Mouse (Mus musculus) myocyte (in vitro differentiated cells): Measurements from ENCODE around the gene Sh3kbp1.

ENCODE experiments used
- MAX ChIP-seq: IDR thresholded peaks from one replicate; pipeline ENCODE4 v1.6.1; 2011; ENCODE audit warnings: low read depth, mild to moderate bottlenecking, control low read depth
- MYOG ChIP-seq, 3 experiments: IDR thresholded peaks; one replicate each; pipeline ENCODE4 v1.6.1; 2011; ENCODE audit warnings: control low read depth in 2 of 3, low read depth in 2 of 3, mild to moderate bottlenecking in 2 of 3; ENCODE audit not compliant: insufficient read length in 2 of 3, control insufficient read depth in 1 of 3, insufficient read depth in 1 of 3
- POLR2A ChIP-seq: IDR thresholded peaks from one replicate; pipeline ENCODE4 v1.6.1; 2011; ENCODE audit warnings: low read depth, mild to moderate bottlenecking, control low read depth, moderate library complexity; ENCODE audit not compliant: insufficient read length
- USF1 ChIP-seq: IDR thresholded peaks from one replicate; pipeline ENCODE4 v1.6.1; 2011; ENCODE audit warnings: low read depth, mild to moderate bottlenecking, control low read depth, moderate library complexity

- TF ChIP-seq MAX = no peak
- TF ChIP-seq MYOG (IDR thresholded peaks at IDR 0.05; ENCODE audit: control insufficient read depth in 1 of 3, insufficient read depth in 1 of 3, insufficient read length in 2 of 3, low read depth in 2 of 3) = no peak
- no peak for TF ChIP-seq USF1
- TF ChIP-seq POLR2A = no peak
Observed at GRCm38 (mm10) chrX:159772137-159772536, 145.1 kb downstream of the Sh3kbp1 start.
